Mouse (Mus musculus) myocyte (in vitro differentiated cells): ENCODE results near the gene Pde7b. TPM values are rescaled to one million over a fixed set of nuclear protein-coding genes. Genes with fewer than 3 reads are reported as not detected.

Experiments used
- H3K27me3 ChIP-seq: one replicate; pipeline ENCODE4 v1.6.1; 2011; ENCODE audit not compliant: control insufficient read depth, insufficient read depth, insufficient read length
- H3K36me3 ChIP-seq: one replicate; pipeline ENCODE4 v1.6.1; 2011; ENCODE audit not compliant: control insufficient read depth, insufficient read depth
- H3K4me2 ChIP-seq: one replicate; pipeline ENCODE4 v1.6.1; 2011; ENCODE audit warnings: low read depth, control low read depth
- H3K4me3 ChIP-seq: one replicate; pipeline ENCODE4 v1.5.1; 2011; ENCODE audit warnings: mild to moderate bottlenecking, control low read depth, moderate library complexity
- H3K79me2 ChIP-seq: one replicate; pipeline ENCODE4 v1.6.1; 2011; ENCODE audit not compliant: control insufficient read depth, insufficient read depth
- H3ac ChIP-seq: one replicate; pipeline ENCODE4 v1.6.1; 2011; ENCODE audit not compliant: control insufficient read depth, insufficient read length
- CEBPB ChIP-seq: IDR thresholded peaks from 2 replicates; pipeline ENCODE4 v1.6.1; 2011; ENCODE audit warnings: mild to moderate bottlenecking, moderate library complexity; ENCODE audit not compliant: poor library complexity, insufficient read depth, severe bottlenecking
- E2F4 ChIP-seq: IDR thresholded peaks from one replicate; pipeline ENCODE4 v1.6.1; 2011; ENCODE audit warnings: mild to moderate bottlenecking, control low read depth, moderate library complexity; ENCODE audit not compliant: insufficient read depth
- MAX ChIP-seq: IDR thresholded peaks from one replicate; pipeline ENCODE4 v1.6.1; 2011; ENCODE audit warnings: low read depth, mild to moderate bottlenecking, control low read depth
- MYOD1 ChIP-seq, 3 experiments: IDR thresholded peaks; one replicate each; pipeline ENCODE4 v1.6.1; 2011; ENCODE audit warnings: control low read depth in 2 of 3, low read depth in 2 of 3, mild to moderate bottlenecking in 2 of 3, moderate library complexity in 1 of 3; ENCODE audit not compliant: insufficient read length in 2 of 3, control insufficient read depth in 1 of 3
- MYOG ChIP-seq, 3 experiments: IDR thresholded peaks; one replicate each; pipeline ENCODE4 v1.6.1; 2011; ENCODE audit warnings: control low read depth in 2 of 3, low read depth in 2 of 3, mild to moderate bottlenecking in 2 of 3; ENCODE audit not compliant: insufficient read length in 2 of 3, control insufficient read depth in 1 of 3, insufficient read depth in 1 of 3
- POLR2A ChIP-seq: IDR thresholded peaks from one replicate; pipeline ENCODE4 v1.6.1; 2011; ENCODE audit warnings: low read depth, mild to moderate bottlenecking, control low read depth, moderate library complexity; ENCODE audit not compliant: insufficient read length
- POLR2AphosphoS2 ChIP-seq: IDR thresholded peaks from one replicate; pipeline ENCODE4 v1.6.1; 2011; ENCODE audit warnings: low read depth, control low read depth; ENCODE audit not compliant: insufficient read length
- REST ChIP-seq: IDR thresholded peaks from one replicate; pipeline ENCODE4 v1.6.1; 2011; ENCODE audit warnings: mild to moderate bottlenecking, control low read depth, moderate library complexity; ENCODE audit not compliant: insufficient read depth, insufficient read length
- SRF ChIP-seq: IDR thresholded peaks from one replicate; pipeline ENCODE4 v1.6.1; 2011; ENCODE audit warnings: low read depth; ENCODE audit not compliant: control insufficient read depth, insufficient read length
- TCF12 ChIP-seq: IDR thresholded peaks from one replicate; pipeline ENCODE4 v1.6.1; 2011; ENCODE audit warnings: mild to moderate bottlenecking, control low read depth; ENCODE audit not compliant: poor library complexity, insufficient read depth, severe bottlenecking
- TCF3 ChIP-seq: IDR thresholded peaks from one replicate; pipeline ENCODE4 v1.6.1; 2011; ENCODE audit warnings: low read depth, control low read depth; ENCODE audit not compliant: insufficient read length
- USF1 ChIP-seq: IDR thresholded peaks from one replicate; pipeline ENCODE4 v1.6.1; 2011; ENCODE audit warnings: low read depth, mild to moderate bottlenecking, control low read depth, moderate library complexity
- polyA plus RNA-seq: library from polyadenylated mRNA; unstranded; fragments of >200 nt; fragmentation: generic; extraction: Trizol; gene quantifications from one replicate; pipeline ENCODE4 v1.2.1, GENCODE M21; 2012; ENCODE audit warnings: missing spikeins

Gene Pde7b
- polyA plus RNA-seq, 1 experiment: 0.16 TPM

DNA sequence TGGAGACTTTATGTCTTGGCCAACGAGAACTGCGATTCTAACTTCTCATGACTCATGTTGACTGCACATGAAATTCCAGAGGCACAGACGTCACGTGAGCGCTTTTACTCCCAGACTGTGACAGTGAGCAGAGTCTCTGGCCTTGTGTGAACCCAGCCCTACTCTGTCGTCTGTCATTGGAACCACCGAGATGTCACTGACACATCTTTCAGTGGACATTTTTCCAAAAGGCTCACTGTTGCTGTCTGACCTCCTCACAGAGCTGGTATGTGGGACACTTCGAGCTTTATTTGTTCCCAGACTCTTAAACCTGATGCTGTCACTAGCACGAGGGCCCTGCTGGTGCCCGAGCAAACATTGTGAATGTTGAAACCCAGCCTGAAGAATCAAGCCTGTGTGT lies 315.7 kb downstream of the Pde7b start:
- Histone ChIP-seq H3K4me3 (no peak overlapping the region), H3K36me3 (no peaks in the 10 kb centered on the region), H3K79me2 (no peaks in the 10 kb centered on the region), H3ac (no peak overlapping the region), H3K27me3 (no peaks in the 10 kb centered on the region), H3K4me2 (no peak overlapping the region)
- TF ChIP-seq E2F4: no peak
- peak; percentile 39 for TF ChIP-seq USF1

DNA sequence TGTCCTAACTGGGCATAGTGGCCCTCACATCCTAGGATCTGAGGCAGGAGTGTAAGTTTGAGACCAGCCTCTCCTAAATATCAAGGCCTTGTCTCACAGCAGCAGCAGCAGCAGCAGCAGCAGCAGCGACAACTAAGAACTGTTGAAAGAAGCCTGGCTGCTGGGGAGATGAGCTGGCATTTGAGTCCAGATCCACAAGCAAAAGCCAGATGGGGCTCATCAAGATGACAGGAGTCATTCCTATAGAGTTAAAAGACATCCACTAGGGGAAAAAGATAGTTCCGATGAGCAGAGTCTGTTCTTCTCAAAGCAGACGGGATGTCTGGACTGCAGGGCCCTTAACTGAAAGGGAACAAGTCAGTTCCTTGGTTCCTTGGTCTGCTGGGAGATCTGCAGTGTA lies 316.5 kb downstream of the Pde7b start:
- no peak overlapping the region for H3ac ChIP-seq
- no peak for TF ChIP-seq REST
- no peak for TF ChIP-seq MYOG (IDR thresholded peaks at IDR 0.05; ENCODE audit: control insufficient read depth in 1 of 3, insufficient read depth in 1 of 3, insufficient read length in 2 of 3, low read depth in 2 of 3)
- TF ChIP-seq CEBPB: no peak
- TF ChIP-seq MAX: no peak
- no peak for TF ChIP-seq POLR2AphosphoS2
- no peak overlapping the region for H3K4me2 ChIP-seq
- no peaks in the 10 kb centered on the region for H3K27me3 ChIP-seq
- no peaks in the 10 kb centered on the region for H3K79me2 ChIP-seq
- H3K36me3 ChIP-seq: no peaks in the 10 kb centered on the region
- no peak overlapping the region for H3K4me3 ChIP-seq

- Histone ChIP-seq H3ac (no peak overlapping the region), H3K4me2 (no peak overlapping the region), H3K36me3 (no peaks in the 10 kb centered on the region), H3K79me2 (no peaks in the 10 kb centered on the region), H3K27me3 (no peaks in the 10 kb centered on the region), H3K4me3 (no peak overlapping the region)
- no peak for TF ChIP-seq MYOG (IDR thresholded peaks at IDR 0.05; ENCODE audit: control insufficient read depth in 1 of 3, insufficient read depth in 1 of 3, insufficient read length in 2 of 3, low read depth in 2 of 3)
- no peak for TF ChIP-seq CEBPB
- TF ChIP-seq POLR2A: no peak
- TF ChIP-seq MYOD1 (IDR thresholded peaks at IDR 0.05; ENCODE audit: control insufficient read depth in 1 of 3, insufficient read length in 2 of 3, low read depth in 2 of 3): no peak
- TF ChIP-seq E2F4: no peak
- TF ChIP-seq TCF12: no peak
- TF ChIP-seq POLR2AphosphoS2: no peak
- no peak for TF ChIP-seq MAX
- no peak for TF ChIP-seq USF1
- TF ChIP-seq SRF: no peak
- no peak for TF ChIP-seq REST
- no peak for TF ChIP-seq TCF3
These were observed 319.4 kb downstream of the Pde7b start for GRCm38 (mm10) chr10:20405471-20405870.

- Histone ChIP-seq H3K79me2 (no peaks in the 10 kb centered on the region), H3K4me3 (no peak overlapping the region), H3ac (no peak overlapping the region), H3K27me3 (no peaks in the 10 kb centered on the region), H3K4me2 (no peak overlapping the region), H3K36me3 (no peaks in the 10 kb centered on the region)
- TF ChIP-seq MYOG (IDR thresholded peaks at IDR 0.05; ENCODE audit: control insufficient read depth in 1 of 3, insufficient read depth in 1 of 3, insufficient read length in 2 of 3, low read depth in 2 of 3) (no peak), POLR2A (no peak), POLR2AphosphoS2 (no peak), MAX (no peak), TCF12 (no peak), E2F4 (no peak)
These were observed 321.9 kb downstream of the Pde7b start for GRCm38 (mm10) chr10:20402941-20403340.

DNA sequence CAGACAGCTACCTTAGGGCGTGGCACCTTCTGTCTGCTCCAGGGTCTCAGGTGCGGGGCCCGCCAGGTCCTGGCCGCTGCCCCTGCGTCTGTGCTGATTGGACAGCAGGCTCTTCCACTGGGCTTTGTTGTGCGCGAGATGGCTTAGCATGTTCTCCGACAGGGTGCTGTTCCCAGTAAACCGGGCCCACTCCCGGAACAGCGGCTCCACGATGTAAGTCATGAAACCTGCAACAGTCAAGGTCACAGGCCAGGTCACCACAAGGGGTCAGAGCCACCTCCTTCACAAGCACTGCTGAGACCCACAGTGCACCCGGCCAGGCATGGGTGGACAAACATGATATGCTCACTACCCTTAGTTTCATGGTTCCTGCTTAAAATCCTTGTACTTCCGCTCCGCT lies 324.5 kb downstream of the Pde7b start:
- H3K36me3 ChIP-seq: no peaks in the 10 kb centered on the region
- no peak overlapping the region for H3K4me3 ChIP-seq
- H3K27me3 ChIP-seq: no peaks in the 10 kb centered on the region
- TF ChIP-seq SRF (no peak), CEBPB (no peak), E2F4 (no peak), POLR2A (no peak)
- no peak overlapping the region for H3K4me2 ChIP-seq
- no peak overlapping the region for H3ac ChIP-seq
- no peaks in the 10 kb centered on the region for H3K79me2 ChIP-seq
